Mouse (Mus musculus) ZHBTc4 (cell line): ENCODE results near the gene Cldn14.

Experiments
- DNase-seq: peaks from one replicate; pipeline ENCODE4 v3.0.0-alpha.2; 2011; ENCODE audit warnings: low read depth, low spot score

Cldn14 gene

GRCm38 (mm10) chr16:94008737-94009136 lies at the start of gene Cldn14:
TSS of gene Cldn14 (minus strand) at chr16:94008837.
- DNase-seq = no peak

DNA sequence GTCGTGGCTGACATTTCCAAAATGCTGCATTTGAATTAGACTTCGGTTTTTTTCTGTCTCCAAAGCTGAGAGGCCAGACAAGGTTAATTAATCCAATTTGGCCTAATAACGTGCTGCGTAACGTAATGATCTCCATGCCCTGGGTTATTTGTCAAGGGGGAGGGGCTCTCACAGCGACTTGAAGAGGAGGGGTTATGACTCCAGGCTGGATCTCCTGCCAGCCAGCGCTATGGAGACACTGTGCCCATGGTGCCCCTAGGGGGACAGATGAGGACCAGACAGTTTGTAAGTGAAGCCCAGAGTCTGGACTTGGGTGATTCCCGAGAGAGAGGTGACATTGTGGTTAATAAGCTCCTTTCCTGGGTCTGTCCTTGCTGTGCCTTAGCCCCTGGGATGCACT lies 46.9 kb upstream of the Cldn14 start:
- DNase-seq = no peak

DNA sequence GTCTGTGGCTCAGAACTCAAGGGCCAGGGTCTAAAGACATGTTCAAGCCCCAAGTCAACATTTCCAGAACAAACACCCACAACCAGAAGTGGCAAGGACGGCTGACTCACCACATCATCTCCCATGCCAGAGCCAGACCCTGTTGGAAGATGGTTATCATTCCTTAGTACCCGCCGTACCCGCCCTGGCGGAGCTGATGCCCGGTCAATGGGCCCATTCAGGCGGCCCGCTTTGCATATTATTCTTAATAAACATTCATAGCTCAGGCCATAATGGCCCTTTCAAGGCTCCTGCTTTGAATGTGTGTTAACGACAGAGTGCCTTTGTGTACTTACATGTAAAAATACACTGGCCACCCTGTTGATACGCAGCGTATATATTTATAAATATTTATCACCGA lies 46.5 kb upstream of the Cldn14 start:
- DNase-seq = no peak

DNA sequence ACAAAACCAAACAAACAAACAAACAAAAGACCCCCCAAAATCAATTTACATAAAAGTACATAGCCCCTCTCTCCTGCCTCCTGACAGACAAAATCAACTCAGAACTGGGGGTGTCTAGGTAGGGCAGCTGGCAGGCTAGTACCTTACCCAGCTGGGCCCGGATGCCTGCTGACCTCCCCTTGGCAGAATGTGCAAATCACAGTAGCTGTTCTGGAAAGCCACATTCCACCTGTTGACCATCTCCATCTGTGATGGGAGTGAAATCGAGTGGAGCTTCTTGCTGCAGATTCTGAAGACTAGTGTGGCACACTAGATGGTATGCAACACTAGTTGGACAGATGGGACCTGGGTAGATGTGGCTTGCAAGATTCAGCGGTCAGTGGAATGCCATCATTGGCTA lies 41.7 kb upstream of the Cldn14 start:
- no peak for DNase-seq

DNA sequence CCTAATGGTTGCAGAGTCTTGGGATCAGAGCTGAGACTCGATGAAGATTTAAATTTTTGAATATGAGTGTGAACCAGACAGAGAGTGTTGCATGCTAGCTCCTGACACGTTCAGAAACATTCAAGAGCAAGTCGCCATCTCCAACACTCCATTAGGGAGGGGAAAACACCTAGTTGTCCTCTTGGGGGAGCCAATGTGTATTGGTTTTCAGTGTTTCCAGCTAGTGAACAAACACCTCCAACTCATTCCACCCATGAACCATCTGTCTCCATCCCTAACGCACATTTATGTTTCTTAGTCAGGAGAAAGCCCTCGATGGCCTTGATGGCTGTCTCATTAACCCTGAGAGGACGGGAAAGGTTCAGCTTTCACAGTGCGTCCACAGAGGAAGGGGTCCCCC lies 36.4 kb upstream of the Cldn14 start:
- DNase-seq = no peak

DNA sequence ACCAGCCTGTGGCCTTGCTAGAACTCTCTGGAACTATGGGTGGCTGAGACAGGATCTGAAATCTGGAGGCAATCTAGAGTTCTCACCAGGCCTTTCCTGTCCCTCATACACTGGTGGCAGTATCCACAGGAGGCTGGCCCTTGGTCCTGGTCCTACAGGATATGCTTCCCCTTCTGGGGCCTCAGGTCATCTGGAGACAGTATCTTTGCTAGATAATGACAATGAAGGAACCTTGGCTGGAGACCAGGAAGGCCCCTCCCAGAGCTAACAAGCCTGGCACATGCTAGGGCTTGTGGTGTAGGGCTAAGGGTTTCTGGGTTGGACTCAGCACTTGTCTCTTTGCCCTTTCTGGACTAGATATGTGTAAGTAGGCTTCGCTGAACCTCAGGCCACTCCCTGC lies 35.2 kb upstream of the Cldn14 start:
- DNase-seq = no peak

GRCm38 (mm10) chr16:94041065-94041712 lies 32.6 kb upstream of the Cldn14 start:
- DNase-seq = no peak

DNA sequence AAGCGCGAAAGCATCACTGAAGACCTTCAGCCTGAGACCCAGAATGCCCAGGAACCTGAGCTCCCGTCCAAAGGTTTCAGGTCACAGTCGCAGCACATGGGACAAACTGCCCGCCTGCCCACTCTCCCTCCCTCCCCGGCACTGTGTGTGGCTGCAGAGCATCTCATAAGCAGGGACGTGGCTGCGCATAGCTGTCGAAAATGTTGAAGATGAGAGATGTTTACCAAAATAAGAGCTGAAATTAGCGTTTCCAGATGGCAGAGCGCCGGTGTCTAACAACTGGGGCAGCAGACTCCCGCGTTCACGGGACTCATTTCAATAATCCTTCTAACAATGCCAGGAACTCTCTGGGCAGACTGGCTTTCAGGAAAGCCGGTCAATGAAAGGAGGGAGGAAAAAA lies 31.8 kb upstream of the Cldn14 start:
- DNase-seq = no peak

DNA sequence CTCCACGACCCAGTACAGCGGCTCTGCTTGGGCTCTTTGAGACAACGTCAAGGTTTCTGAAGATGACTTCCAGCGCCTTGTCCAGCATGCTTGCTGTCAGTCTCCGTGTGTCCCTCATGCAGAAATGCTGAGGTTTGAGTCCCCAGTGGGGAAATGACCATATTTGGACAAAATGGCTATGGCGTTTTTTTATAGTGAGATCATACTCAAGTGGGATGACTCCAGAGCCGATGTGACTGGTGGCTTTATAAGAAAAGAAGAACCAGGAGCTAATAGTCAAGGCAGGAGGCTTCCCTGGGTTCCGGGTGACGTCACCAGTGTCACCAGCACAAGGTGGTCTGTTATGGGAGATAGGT lies 30.3 kb upstream of the Cldn14 start:
- DNase-seq = no peak

DNA sequence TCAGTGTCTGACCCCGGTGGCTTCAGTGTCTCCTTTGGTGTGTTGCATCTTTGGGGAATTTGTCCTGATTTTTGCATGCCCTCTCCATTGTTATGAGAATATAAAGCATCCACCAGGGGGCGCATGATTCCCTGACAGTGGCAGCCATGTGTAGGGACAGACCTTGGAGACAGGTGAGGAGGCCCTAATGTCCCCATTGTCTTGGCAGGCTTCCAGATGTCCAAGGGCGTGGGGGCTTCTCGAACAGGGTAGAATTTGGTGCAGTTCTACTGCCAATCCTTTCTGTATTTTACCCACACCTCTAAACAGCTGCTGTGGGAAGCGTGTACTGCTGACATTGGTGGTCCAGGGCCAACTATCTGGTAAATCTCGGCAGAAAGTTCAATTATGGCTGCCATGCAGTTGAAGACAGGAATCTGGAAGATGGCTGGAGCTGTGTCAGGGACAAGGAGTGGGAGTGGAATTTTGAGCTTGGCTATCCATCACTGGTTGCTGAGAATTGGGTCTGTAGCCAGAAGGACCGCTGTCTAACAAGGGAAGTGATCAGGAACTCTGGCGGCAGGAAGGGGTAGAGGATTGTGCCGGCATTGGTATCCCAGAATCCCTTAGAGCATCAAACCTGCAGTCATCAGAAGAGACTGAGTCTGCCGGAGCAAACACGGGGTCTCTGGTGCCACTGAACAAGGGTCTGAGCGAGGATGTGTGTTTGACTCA lies 29.8 kb upstream of the Cldn14 start:
- peak; percentile 90 for DNase-seq

- no peak for DNase-seq
Measured at GRCm38 (mm10) chr16:94037280-94037679, 28.6 kb upstream of the Cldn14 start.

DNA sequence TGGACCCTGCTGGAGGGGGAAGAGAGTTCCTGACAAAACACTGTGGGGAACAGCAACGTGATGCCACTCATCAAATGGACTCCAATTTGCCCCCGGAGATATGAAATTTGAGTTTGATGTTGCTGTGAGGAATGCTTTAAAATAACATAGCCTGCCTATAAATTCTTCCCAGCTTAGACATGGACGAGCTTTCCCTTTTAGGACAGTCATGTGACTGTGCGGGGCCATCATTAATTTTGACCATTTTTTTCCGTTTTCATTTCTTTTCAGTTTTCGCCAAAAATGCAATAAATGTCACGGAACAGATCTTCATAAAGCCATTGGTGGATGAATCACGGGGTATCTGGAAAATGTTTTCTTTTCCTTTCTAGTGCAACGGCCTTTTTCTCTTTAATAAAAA lies 25.5 kb upstream of the Cldn14 start:
- no peak for DNase-seq

DNA sequence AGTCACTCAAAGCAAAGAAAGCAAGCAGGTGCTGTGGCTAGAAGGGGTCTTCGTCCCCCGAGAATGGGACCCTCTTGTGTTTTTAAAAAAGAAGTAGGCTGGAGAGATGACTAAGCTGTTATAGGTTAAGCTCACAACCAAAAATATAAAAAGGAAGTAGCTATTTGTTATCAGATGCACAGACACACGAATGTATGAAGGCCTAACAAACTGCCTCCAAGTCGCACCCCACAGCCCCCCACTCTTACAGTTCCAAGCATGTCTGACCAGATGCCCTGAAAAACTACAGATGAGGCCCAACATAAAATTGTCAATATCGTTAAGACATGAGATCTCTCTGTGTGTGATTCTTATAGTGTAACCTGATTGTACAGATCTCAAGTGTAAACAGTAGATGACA lies 23.6 kb upstream of the Cldn14 start:
- DNase-seq = no peak

DNA sequence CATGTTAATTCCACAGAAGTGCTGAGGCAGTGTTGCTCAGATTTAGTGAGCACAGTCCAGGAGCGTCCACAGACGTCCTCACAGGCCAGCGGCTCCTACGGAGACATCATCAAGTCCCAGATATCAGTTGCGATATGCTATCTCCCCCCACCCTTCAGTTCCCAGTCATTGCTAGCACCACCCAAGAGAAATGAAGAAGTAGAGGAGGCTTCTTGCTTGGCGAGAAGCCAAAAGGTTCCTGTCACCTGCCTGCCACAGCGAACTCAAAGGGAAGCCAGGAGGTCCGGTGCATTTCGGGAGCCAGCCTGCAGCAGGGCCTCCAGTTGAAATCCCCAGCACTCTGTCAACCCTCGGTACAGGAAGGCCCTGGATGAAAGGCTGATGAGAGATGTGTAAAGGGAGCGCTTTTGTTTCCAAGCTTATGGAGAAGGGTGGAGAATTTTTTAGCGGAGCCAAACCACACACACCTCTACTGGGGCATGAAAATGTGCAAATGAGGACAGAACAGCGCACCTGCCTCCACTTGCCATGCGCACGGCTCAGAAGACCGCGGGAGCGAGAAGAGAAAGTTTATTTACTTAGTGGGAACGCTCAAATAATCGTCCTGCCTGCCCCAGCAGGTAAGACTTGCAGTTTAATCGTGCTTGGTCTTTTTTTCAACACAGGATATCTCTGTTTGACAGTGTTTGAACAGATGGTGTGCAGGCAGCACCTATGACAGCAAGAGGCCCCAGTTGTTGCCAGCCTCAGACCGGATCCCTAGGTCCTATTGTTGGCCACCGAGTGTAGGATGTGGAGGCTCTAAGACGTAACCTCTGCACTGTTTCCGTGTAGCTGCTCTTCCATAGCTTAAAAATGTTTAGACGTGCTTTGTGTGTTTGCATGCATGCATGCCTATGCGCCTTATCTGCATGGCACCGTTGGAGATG lies 15.0 kb upstream of the Cldn14 start:
- DNase-seq = no peak

DNA sequence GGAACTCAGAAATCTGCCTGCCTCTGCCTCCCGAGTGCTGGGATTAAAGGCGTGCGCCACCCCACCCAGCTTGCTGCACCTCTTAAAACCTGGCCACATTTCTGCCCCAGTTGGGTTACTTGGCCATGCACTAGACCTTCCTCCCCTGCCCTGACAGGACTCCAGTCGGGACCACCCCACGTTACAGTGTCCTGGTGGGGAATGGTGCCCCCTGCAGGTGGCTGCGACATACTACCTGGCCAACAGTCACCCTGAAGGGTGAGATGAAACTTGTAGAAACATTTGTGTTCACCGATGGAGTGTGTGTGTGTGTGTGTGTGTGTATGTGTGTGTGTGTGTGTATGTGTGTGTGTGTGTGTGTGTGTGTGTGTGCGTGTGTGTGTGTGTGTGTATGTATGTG lies 11.1 kb upstream of the Cldn14 start:
- DNase-seq = peak; percentile 84

GRCm38 (mm10) chr16:94017953-94018352 lies 9.3 kb upstream of the Cldn14 start:
- DNase-seq = peak; percentile 64

GRCm38 (mm10) chr16:94014489-94015096 lies 6.0 kb upstream of the Cldn14 start:
- DNase-seq = peak; percentile 28

GRCm38 (mm10) chr16:94013328-94014086 lies 4.9 kb upstream of the Cldn14 start:
- peak; percentile 51 for DNase-seq

GRCm38 (mm10) chr16:94011224-94011623 lies 2.6 kb upstream of the Cldn14 start:
- no peak for DNase-seq

DNA sequence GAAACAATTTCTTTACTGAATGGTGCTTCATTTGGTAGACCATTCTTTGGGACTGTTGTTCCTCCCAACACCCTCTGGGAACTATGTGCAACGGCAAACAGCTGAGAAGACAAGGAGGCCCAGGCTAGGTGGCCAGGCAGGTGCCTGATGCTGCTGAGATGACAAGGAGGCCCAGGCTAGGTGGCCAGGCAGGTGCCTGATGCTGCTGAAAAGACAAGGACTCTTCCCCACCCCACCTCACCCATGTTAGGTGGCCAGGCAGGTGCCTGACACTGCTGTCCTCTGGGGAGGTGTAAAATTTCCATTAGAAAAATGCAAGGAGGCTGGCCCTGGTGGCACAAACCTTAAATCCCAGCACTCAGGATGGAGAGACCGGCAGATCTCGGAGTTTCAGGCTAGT lies 2.0 kb upstream of the Cldn14 start:
- peak; percentile 97 for DNase-seq

- DNase-seq = peak; percentile 84
Measured at GRCm38 (mm10) chr16:94010156-94010555, 1.5 kb upstream of the Cldn14 start.
